Mouse (Mus musculus): ENCODE results near the gene P2rx7.

Gene P2rx7

DNA sequence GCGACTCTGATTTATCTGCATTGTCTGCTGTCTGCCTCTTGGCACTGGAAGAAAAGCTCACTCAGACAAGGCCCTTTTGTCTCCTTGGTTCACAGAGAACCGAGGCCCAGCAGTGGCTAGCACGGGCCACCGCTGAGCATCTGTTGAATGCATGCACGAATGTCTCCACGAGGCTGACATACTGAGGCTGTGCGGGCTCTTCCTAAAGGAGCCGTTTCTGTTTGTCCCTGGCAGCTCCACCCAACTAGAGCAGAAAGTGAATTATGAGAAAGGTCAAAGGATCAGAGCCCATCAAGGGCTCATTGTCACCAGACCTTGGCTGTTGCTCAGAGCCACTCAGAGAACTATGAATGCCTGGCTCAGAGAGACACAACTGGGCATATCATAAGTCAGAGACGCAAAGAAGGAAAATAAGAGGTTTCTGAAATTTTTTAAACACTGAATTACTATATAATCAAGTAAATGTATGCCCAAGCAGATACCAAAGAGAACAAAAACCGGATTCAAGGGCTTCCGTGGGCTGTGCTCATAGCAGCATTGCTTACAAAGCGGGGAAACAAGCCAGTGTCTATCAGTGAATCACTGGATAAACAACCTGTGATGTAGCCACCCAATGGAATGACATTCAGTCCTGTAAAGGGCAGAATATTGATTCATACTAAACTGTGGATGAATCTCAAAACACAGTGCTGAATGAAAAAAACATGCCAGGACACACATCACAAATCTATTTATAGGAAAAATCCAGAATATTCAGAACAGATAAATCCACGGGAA lies 49.9 kb downstream of the P2rx7 start:
- DNase-seq (ENCODE audit: low read depth, low spot score) = peak; percentile 16

DNA sequence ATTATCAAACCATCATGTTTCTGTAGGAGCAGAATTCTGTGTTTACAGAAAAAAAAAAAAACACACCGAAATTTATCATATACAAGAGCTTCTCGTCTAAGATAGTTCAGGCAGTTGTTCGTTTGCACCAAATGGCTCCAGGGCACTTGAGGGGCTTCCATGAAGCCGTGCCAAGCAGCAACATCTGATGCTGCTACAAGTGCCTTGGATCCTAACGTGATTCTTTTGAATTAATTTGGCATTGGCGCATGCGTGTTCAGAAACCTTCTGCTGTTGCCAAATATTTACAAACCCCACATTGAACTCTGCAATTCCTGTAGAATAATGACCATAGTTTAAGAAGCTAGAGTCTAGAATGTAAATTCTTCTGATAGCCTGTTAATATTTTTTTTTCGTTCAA lies 51.8 kb downstream of the P2rx7 start:
- no peak for DNase-seq (ENCODE audit: low read depth, low spot score)

DNA sequence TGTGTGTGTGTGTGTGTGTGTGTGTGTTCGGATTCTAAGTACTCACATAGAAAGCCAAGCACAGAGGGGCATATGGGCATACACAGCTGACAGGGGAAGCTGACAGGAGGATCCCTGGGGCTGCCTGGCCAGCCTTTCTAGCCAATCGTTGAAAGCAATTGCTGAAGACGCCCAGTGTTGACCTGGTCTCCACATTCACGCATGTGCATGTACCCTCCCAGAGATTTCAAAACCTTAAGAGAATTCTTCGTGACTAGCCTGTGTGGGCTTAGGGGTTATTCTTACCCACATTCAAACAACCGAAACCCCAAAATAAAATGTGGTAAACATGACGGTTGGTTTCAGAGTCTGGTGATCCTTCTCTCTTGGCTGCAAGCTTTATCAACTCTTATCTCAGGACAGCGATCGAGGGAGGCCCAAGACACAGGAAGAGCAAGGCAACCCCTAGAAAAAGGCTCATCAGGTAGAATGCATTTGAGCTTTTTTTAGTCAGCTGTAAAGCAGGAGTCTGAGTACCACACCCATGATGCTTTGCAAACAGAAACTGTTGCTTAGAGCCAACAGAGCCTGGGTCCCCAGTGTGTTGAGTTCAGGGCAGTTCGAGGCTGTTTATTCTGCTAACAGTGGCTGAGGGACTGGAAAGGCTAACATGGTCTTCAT lies 54.5 kb downstream of the P2rx7 start:
- no peak for DNase-seq (ENCODE audit: low read depth, low spot score)

DNA sequence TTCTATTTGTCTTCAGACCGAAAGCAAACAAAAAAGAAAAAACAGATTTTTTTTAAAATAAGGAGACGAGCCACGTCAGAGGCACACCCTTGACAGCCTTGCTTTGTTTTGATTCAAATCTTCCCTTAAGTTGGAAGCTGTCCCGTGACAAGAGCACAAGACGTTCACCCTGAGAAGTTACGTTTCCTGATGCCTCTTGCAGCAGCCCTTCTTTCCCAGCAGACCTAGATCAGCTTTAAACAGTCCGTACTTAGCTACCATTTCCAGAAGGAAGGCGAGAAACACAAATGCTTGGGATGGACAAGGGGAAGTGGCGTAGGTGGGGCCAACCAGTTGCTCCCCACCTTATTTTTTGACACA lies 55.0 kb downstream of the P2rx7 start:
- no peak for DNase-seq (ENCODE audit: low read depth, low spot score)

DNA sequence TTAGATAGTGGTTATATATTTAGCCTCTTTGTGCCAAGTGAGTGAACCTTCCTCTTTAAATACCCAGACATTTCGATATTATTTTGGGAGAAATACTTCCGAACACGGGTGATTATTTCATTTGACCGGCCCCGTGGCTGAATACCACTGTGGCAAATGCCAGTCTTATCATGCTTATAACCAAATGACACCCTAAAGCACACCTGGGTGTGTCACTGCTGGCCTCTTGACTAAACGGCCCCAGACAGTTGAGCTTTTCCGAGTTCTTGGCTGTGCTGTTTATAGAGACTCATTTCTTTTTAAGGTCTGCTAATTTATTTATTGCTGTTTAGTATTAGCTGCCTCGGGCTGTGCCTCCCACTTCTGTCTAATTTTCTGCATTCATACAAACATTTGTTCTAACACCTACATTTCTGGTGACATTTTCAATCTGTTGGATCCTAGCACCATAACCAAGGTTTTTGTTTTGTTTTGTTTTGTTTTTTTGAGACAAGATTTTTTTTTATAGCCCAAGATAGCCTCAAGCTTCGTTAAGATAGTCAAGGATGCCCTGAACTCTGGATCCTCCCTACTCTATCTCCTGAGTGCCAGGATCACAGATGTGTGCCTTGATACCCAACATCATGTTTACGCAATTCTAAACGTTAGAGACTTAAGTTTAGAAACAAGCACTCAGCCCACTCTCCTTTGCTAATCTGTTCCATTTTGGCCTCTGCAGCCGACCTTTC lies 56.6 kb downstream of the P2rx7 start:
- DNase-seq (ENCODE audit: low read depth, low spot score) = no peak

DNA sequence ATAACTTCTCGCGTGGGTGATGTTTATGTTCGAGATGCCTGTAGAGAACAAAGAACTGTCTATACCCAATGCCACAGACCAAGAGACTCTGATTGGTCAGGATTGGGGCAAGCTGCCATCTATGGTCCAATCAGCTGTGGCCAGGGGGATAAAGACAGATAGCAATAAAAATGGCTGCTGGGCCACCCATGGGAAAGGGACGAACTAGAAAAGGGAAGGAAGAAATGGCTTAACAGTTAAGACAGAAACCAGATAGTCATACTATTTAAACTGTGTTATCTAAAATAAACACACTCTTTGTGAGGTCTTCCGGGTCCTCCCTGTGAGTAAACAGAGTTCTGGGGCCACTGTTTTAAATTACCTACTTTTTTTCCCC lies 57.1 kb downstream of the P2rx7 start:
- no peak for DNase-seq (ENCODE audit: low read depth, low spot score)

DNA sequence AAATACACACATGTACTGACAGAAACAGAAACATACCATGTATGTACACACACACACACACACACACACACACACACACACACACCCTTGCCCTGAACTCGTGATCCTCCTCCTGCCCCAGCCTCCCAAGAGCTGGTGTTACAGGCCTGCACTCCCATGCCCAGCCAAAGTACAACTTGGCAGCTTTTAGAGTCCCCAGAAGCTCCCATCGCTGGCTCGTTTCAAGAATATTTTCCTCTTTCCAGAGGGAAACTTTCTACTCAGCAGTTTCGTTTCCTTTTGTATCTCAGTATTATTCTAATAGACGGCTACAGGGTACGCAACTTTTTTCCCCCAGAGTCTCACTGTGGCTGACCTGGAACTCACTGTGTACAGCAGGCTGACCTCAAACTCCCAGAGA lies 58.4 kb downstream of the P2rx7 start:
- no peak for DNase-seq (ENCODE audit: low read depth, low spot score)

DNA sequence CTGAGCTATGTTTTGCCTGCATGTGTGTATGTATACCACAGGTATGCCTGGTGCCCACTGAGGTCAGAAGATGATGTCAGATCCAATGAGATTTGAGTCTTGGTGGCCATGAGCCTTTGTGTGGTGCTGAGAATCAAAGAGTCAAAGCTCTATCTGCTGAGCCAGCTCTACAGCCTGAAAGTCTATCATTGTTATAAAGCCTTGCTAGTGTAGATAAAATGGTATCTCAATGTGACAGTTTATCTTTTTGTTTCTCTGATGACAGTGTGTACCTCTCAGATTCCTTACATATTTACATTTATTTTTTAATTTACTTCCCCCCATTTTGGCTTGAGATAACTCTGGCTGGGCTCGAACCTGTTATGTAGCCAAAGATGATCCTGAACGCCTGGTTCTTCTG lies 59.9 kb downstream of the P2rx7 start:
- no peak for DNase-seq (ENCODE audit: low read depth, low spot score)

DNA sequence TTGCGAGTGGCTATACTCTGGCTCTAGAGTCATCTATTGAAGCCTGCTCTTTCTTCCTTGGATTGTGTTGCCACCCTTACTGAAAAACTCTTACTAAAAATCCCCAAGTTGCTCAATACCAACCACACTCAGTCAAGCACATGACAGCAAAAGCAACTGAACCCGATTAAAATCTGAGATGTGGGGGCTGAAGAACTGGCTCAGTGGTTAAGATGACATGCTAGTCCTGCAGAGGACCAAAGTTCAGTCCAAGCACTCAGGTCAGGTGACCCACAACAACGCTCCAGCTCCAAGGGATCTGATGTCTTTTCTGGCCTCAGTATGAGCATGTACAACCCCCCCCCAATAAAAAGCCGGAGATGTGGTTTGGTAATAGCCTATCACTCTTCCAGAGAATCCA lies 60.9 kb downstream of the P2rx7 start:
- DNase-seq (ENCODE audit: low read depth, low spot score) = no peak

DNA sequence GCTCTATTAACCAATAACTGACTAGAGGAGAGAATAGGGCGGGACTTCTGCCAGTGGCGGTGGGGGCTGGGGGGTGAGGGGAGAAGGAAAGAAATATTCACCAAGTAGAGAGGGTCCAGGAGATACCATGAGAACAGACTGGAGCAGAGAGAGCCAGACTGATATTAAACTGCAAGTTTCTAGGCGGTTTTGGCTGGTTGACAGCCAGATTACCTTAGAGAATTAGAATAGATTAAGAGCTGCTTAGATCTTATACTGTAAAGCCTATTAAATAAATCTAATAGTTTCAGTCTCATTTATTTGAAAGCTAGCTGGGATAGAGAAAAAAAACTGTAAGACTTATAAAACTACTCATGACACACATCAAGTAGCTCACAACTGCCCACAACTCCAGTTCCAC lies 61.5 kb downstream of the P2rx7 start:
- no peak for DNase-seq (ENCODE audit: low read depth, low spot score)

DNA sequence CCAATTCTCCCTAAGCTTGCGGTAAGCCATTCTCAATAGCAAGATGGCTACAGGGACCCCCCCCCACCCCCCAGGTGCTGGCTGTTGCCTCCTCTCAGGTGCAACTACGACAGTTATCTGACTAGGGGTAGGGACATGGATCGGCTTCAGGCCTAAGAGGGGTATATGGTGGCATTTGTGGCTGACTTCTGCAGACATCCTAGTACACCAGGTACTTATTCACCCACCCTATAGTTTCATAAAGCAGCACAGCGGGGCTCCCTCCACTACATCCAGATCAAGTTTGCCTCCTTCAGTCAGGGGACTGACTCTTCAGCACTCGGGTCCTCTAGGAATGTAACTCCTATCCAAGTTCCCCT lies 63.2 kb downstream of the P2rx7 start:
- DNase-seq (ENCODE audit: low read depth, low spot score) = no peak

DNA sequence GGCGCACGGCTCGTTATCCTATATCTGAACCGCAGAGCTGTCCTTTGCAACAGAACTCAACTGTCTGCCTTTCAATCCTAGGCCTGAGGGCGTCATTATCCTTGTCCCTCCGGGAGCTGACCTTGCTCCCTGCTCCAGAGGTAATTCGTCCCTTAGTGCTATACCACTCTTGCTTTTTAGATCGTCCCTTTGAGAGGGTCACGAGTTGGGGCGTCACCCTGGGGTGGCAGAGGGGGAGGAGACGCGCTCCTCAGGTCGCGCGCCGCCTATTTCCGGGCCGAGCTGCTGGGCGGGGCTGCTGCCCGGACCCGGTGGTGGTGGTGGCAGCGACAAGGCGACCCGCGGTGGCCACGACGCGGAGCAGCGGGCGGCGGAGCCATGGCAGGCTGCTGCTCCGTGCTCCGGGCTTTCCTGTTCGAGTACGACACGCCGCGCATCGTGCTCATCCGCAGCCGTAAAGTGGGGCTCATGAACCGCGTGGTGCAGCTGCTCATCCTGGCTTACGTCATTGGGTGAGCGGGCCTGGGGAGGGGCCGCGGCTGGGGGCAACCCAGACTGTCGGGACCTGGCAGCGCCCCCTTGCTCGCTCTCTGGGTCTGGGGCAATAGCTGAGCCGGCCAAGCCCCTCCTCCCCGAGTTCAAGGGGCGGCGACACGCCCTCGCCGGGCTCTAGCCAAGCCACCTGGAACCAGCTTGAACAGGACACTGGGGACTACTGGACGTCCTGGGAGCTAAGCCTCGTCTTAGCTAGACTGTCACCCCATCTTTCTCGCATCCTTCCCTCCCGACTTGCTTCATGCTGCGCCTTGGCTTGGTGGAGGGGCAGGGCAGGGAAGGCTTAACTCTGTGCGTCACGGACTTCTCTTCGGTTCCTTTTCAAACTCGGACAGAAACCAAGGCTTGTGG lies 63.8 kb downstream of the P2rx7 start, which contains the start of gene P2rx4:
Gene P2rx4 (plus strand): TSS at position 269 of the 906 bp plus-strand sequence.
- DNase-seq (ENCODE audit: low read depth, low spot score) = peak; percentile 87

DNA sequence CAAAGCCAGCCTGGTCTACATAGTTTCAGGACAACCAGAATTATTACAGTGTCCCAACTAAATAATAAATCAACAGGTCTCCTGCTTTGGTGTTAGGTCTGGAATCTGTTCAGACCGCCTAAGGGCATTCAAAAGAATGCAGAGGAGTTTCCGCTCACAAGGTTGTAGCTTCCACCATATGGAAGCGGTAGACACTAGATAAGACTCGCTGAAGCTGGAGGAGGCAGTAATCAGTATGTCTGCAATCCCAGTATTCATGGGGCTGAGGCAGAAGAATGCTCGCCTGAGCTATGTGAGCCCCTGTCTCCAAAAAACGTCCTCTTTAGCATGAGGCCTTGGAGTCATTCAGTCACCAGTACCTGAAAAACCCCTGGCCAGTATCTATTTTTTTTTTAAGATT lies 65.1 kb downstream of the P2rx7 start:
- no peak for DNase-seq (ENCODE audit: low read depth, low spot score)

DNA sequence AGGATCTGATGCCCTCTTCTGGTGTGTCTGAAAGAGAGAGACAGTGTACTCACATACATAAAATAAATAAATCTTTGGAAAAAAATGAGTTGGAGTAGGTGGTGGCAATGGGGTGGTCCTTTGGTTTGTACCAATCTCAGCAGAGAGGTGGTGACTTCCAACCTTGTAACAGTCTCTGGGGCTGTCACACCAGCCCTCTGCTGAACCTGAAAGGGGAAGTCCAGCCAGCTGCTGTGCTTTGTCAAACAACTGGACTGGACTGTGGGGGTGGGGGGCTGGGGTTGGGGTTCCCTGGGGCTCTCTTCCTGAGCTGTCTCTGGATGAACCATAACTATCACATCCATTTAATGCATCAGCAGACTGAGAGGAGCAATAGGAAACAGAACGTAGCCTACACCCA lies 72.0 kb downstream of the P2rx7 start:
- DNase-seq (ENCODE audit: low read depth, low spot score) = no peak

DNA sequence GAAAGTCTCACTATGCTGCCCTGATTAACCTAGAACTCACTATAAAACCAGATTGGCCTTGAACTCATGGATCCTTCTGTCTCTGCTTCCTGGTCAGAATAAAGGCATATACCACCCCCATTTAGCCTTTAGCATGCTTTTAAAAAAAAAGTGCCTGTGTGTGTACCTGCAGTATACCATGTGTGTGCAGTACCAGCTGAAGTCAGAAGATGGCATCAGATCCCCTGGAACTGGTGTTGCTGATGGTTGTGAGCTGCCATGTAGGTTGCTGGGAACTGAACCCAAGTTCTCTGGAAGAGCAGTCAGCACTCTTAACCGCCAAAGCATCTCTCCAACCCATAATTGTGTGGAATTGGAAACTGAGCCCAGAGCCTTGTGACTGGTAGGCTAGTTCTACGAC lies 73.1 kb downstream of the P2rx7 start:
- DNase-seq (ENCODE audit: low read depth, low spot score) = peak; percentile 69

DNA sequence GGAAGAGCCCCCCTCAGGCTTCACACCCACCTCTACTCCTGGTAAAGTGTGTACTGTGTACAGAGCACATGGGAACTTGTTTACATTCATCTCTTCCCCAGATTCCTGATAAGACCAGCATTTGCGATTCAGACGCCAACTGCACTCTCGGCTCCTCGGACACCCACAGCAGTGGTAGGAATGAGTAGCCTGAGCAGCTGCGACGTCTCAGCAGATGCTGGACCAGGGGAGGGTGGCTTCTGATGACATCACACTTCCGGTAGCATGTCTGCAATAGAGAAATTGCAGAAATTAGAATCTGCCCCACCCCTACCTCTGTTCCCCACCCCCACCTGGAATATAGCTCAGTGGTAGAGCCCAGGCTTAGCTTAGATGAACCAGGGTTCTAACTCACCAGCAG lies 74.7 kb downstream of the P2rx7 start:
- no peak for DNase-seq (ENCODE audit: low read depth, low spot score)

DNA sequence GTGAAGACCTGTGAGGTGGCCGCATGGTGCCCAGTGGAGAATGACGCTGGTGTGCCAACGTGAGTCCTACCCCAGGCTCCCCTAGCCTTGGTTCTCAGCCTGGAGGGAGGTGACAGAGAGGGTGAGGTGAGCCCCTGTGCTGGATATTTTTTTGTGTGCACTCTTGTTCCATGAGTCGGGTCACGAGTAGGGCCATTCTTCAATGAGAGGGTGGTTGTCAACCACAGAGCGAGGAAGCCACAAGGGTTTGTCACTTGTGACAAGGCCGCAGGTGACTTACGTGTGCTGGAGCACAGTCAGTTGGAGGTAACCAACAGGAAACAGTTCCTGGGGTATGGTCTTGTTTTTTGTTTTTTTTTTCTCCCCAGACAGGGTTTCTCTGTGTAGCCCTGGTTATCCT lies 75.5 kb downstream of the P2rx7 start:
- DNase-seq (ENCODE audit: low read depth, low spot score) = no peak

DNA sequence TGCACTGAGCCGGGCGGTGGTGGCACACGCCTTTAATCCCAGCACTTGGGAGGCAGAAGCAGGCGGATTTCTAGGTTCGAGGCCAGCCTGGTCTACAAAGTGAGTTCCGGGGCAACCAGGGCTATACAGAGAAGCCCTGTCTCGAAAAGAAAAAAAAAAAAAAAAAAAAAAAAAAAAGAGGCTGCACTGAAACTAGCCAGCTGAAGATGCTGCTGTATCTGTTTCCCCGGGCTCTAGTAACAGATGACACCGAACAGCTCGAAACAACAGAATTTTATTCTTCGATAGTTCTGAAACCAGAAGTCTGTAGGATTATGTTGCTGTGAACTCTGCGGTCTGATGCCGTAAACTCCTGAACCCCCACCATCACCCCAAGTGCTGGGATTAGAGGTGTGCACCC lies 81.7 kb downstream of the P2rx7 start:
- no peak for DNase-seq (ENCODE audit: low read depth, low spot score)

DNA sequence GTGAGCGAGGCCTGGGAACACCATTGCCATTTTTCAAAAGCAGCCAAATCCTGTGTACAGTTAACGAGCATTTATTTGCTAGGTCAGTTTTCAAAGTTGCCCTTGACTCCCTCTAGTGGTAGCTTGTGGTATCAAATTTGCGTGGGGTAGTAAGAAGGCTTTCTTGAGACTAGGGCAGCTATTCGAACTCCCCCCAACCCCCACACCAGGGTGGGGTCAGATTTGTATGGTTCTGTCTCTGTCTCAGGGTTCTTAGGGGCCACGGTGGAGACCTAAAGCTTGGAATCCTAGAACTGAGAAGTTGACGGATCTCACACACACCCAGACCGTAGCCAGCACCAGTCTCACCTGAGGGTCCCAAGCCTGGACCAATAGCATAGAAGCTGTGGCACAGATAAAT lies 82.4 kb downstream of the P2rx7 start:
- peak; percentile 90 for DNase-seq (ENCODE audit: low read depth, low spot score)

DNA sequence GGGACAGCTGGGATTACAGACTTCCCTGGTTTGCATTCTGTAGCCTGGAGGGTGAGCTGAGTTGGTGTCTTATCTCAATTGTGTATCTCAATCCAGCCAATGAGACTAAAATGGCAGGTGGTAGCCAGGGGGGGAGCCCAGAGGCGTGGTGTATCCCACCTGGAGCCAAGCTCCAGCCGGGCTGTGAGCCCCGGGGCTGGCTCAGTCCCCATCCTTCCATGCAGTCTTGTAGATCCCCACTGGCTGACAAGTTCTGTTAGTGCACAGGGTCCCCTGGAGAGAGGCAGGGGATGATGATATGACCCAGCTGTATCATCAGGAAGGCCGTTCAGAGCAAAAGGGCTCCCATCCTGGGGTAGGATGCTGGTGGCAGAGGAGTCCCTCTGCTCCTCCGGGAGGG lies 82.9 kb downstream of the P2rx7 start:
- DNase-seq (ENCODE audit: low read depth, low spot score) = no peak

DNA sequence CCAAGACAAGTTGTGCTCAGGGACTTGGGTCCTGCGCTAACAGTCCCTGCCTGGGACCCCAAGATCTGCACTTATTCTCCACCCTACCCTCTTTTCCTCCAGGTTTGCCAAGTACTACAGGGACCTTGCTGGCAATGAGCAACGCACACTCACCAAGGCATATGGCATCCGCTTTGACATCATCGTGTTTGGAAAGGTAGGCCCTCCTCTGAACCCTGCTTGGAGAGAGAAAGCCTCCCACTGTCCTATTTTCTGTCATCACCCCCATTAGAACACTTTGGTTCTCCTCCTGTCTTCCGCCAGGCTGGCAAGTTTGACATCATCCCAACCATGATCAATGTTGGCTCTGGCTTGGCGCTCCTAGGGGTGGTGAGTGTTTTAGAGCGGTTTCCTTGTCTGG lies 83.4 kb downstream of the P2rx7 start:
- DNase-seq (ENCODE audit: low read depth, low spot score) = no peak

DNA sequence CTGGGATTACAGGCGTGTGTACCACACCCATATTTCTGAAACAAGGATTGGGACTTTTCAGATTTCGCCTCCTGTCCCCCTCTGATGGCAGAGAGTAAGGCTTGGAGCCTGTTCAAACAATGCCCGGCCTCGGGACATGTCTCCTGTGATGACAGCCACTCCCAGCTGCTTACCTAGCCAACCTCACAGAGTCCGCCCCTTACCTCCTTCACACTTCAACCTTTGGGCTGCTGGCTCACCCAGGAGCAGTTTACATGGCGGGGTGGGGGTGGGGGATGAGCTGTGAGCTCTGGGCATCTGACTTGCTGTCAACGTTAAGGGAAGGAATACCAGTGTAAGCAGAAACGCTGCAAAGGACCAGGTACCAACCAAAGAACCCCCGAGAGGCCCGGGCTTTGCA lies 87.1 kb downstream of the P2rx7 start:
- DNase-seq (ENCODE audit: low read depth, low spot score) = no peak
